Mouse (Mus musculus): ENCODE measurements around the gene 1810010H24Rik. TPM values are rescaled to one million over a fixed set of nuclear protein-coding genes. Genes with fewer than 3 reads are reported as not detected.
"Not testable (repeated sequence)": the region's sequence is repeated elsewhere in the genome, so short reads cannot be mapped to it uniquely, and the experiment has no call there.

The 1810010H24Rik gene
- polyA plus RNA-seq, 1 experiment from 2014 or later = 1.6 TPM

DNA sequence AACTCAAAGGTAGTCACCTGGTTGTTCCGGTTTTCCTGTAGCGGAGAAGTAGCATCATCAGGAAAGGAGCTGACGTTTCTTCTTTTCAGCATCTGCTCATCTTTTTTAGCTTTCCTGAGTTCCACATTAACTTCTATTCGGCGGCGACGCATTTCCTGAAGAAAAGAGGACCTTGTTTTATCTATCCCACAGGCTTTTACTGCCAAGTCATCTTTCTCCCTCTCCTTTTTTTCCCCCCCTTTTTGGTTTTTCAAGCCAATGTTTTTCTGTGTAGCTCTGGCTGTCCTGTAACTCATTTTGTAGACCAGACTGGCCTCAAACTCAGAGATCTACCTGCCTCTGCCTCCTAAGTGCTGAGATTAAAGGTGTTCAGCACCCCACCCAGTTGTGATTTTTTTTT is 29.0 kb upstream of the 1810010H24Rik start:
- 85% methylated on average over 7 of the region's 7 CpGs for WGBS
- not testable (repeated sequence) for ATAC-seq (replicated peaks; ENCODE audit: extremely low read depth, insufficient read depth, low FRiP score); H3K9ac ChIP-seq (ENCODE audit: low read length); H3K9me3 ChIP-seq (replicated peaks; ENCODE audit: control insufficient read depth, low read length); H3K27me3 ChIP-seq (ENCODE audit: control insufficient read depth, insufficient read depth, low read length); H3K27ac ChIP-seq (ENCODE audit: low read length); H3K4me3 ChIP-seq (ENCODE audit: low read length)
- Histone ChIP-seq H3K36me3 (ENCODE audit: control insufficient read depth, insufficient read depth) (peaks cover 20% of the 10 kb centered on the region), H3K4me1 (ENCODE audit: control insufficient read depth, insufficient read depth, low read length) (peaks cover 20% of the 10 kb centered on the region), H3K4me2 (ENCODE audit: low read depth, low read length) (peak overlapping the region; percentile 66)

DNA sequence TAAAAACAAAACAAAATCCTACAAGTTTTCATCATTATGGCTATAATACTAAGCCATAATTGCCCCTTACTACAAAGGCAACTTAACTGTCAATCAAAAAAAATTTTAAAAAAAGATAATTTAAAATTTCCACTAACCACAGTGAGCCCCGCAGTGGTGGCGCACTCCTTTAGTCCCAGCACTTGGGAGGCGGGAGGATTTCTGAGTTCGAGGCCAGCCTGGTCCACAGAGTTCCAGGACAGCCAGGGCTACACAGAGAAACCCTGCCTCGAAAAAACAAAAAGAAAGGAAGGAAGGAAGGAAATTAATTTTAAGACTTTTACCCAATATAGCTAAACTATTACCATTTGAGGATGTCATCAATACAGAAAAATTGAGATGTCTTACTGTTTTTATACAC is 27.5 kb upstream of the 1810010H24Rik start:
- no peak for ATAC-seq (replicated peaks; ENCODE audit: extremely low read depth, insufficient read depth, low FRiP score)
- 16% methylated on average over 5 of the region's 5 CpGs for whole genome bisulfite sequencing
- H3K9ac ChIP-seq (ENCODE audit: low read length) = peak overlapping the region; percentile 93
- H3K9me3 ChIP-seq (replicated peaks; ENCODE audit: control insufficient read depth, low read length) = no peaks in the 10 kb centered on the region
- peak overlapping the region; percentile 87 for H3K27ac ChIP-seq (ENCODE audit: low read length)
- H3K4me2 ChIP-seq (ENCODE audit: low read depth, low read length) = peak overlapping the region; percentile 66
- peaks cover 17% of the 10 kb centered on the region for H3K4me1 ChIP-seq (ENCODE audit: control insufficient read depth, insufficient read depth, low read length)
- peak overlapping the region; percentile 84 for H3K4me3 ChIP-seq (ENCODE audit: low read length)
- peaks cover 18% of the 10 kb centered on the region for H3K36me3 ChIP-seq (ENCODE audit: control insufficient read depth, insufficient read depth)
- H3K27me3 ChIP-seq (ENCODE audit: control insufficient read depth, insufficient read depth, low read length) = no peaks in the 10 kb centered on the region

DNA sequence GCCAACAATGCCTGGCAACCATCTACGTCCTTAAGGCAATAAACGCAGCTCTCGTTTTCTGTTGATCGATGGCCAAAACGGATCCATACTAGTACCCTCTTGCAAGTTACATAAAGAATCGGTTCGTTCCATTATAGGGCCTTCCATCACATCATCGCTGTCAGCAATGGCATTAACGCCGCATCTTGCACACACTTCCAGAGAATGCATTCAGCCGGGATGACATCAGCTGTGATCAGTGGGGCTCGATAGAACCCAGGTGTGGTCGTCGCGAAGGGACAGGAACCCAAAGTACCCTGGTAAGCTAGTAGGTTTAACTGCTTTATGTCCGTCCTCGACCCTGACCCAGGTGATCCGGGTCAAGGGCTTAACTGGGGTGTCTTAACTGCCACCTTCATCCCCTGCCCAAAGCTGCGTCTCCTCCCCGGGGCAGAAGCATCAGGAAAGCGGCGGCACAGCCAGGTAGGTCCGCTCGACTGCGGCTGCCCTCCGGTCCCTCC is 26.8 kb upstream of the 1810010H24Rik start:
- Histone ChIP-seq H3K9me3 (replicated peaks; ENCODE audit: control insufficient read depth, low read length) (no peaks in the 10 kb centered on the region), H3K27ac (ENCODE audit: low read length) (peak overlapping the region; percentile 87), H3K36me3 (ENCODE audit: control insufficient read depth, insufficient read depth) (peaks cover 18% of the 10 kb centered on the region), H3K4me3 (ENCODE audit: low read length) (peak overlapping the region; percentile 84), H3K9ac (ENCODE audit: low read length) (peak overlapping the region; percentile 93), H3K4me2 (ENCODE audit: low read depth, low read length) (peak overlapping the region; percentile 66), H3K4me1 (ENCODE audit: control insufficient read depth, insufficient read depth, low read length) (peaks cover 17% of the 10 kb centered on the region), H3K27me3 (ENCODE audit: control insufficient read depth, insufficient read depth, low read length) (no peaks in the 10 kb centered on the region)
- ATAC-seq (replicated peaks; ENCODE audit: extremely low read depth, insufficient read depth, low FRiP score) = 0 out of 2 replicates have a peak, but pooled peaks have one; percentile 14
- WGBS = under 1% methylated on average over 26 of the region's 26 CpGs

DNA sequence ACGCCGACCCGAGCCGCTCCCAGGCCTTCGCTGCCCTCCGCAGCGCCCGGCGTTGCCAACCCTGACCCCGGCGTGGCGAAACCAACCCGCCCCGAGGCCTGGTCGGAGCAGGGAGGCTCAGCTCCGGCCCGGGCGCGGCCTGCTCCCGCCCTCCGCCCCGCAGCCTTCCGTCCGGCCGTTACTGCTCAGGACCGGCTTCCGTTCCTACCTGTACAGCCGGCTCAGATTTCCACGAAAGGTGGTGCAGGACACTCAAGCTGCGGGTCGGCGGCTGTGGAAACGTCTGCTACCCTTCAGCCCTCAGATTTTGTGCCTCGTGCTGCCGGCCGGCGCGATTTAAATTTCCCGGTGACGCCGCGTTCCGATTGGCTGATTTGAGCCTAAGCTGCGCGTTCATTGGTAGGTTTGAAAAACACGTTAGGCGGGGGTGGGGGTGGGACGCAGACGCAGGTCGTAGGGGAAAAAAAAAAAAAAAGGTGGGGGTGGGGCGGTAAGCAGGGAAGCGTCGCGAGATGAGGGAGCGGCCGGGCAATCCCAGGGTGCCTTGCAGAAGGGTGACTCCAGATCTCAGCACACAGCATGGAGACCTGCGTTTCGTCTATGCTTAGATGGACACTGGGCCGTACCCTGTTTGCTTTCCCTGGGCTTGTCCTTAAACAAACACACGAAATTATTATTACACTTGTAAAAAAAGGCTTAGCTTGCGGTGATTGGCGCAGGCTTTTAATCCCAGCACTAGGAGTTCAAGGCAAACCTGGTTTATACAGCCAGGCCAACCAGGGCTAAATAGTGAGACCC is 26.1 kb upstream of the 1810010H24Rik start, which contains the start of gene Kpna2:
Gene Kpna2, minus strand, starts transcription at position 391 of the 798 bp plus-strand sequence.
- under 1% methylated on average over 62 of the region's 62 CpGs for WGBS
- peak; percentile 93 for ATAC-seq (replicated peaks; ENCODE audit: extremely low read depth, insufficient read depth, low FRiP score)
- peaks cover 11% of the 10 kb centered on the region for H3K4me1 ChIP-seq (ENCODE audit: control insufficient read depth, insufficient read depth, low read length)
- H3K9me3 ChIP-seq (replicated peaks; ENCODE audit: control insufficient read depth, low read length) = no peaks in the 10 kb centered on the region
- H3K27me3 ChIP-seq (ENCODE audit: control insufficient read depth, insufficient read depth, low read length) = no peaks in the 10 kb centered on the region
- H3K4me2 ChIP-seq (ENCODE audit: low read depth, low read length) = peak within 1 kb of the TSS; percentile 79
- peak within 1 kb of the TSS; percentile 93 for H3K9ac ChIP-seq (ENCODE audit: low read length)
- H3K27ac ChIP-seq (ENCODE audit: low read length) = peak within 1 kb of the TSS; percentile 88
- peaks cover 13% of the 10 kb centered on the region for H3K36me3 ChIP-seq (ENCODE audit: control insufficient read depth, insufficient read depth)
- peak within 1 kb of the TSS; percentile 84 for H3K4me3 ChIP-seq (ENCODE audit: low read length)

DNA sequence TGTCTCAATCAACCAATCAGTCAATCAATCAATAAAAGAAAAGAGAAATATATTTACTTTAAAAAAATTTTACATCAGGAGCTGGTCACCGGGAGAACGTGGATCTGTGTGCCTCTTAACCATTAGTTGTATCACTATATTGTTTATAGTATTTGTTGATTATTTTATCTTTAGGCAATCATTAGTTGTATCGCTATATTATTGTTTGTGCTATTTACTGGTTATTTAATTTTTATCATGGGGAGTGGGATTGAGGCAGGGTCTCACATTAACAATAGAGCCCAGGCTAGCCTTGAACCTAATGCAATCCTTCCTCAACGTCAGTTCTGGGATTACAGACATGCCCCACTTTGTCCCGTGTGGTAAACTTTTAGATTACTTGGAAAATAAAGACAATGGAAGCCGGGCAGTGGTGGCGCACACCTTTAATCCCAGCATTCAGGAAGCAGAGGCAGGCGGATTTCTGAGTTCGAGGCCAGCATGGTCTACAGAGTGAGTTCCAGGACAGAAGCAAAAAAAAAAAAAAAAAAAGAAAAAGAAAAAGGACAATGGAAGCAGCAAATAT is 25.4 kb upstream of the 1810010H24Rik start:
- ATAC-seq (replicated peaks; ENCODE audit: extremely low read depth, insufficient read depth, low FRiP score) = no peak
- Histone ChIP-seq H3K36me3 (ENCODE audit: control insufficient read depth, insufficient read depth) (peaks cover 13% of the 10 kb centered on the region), H3K27ac (ENCODE audit: low read length) (peak overlapping the region; percentile 88), H3K4me2 (ENCODE audit: low read depth, low read length) (peak overlapping the region; percentile 79), H3K9me3 (replicated peaks; ENCODE audit: control insufficient read depth, low read length) (no peaks in the 10 kb centered on the region), H3K27me3 (ENCODE audit: control insufficient read depth, insufficient read depth, low read length) (no peaks in the 10 kb centered on the region), H3K9ac (ENCODE audit: low read length) (peak overlapping the region; percentile 76), H3K4me1 (ENCODE audit: control insufficient read depth, insufficient read depth, low read length) (peaks cover 5% of the 10 kb centered on the region), H3K4me3 (ENCODE audit: low read length) (peak overlapping the region; percentile 50)
- WGBS = 81% methylated on average over 9 of the region's 9 CpGs

DNA sequence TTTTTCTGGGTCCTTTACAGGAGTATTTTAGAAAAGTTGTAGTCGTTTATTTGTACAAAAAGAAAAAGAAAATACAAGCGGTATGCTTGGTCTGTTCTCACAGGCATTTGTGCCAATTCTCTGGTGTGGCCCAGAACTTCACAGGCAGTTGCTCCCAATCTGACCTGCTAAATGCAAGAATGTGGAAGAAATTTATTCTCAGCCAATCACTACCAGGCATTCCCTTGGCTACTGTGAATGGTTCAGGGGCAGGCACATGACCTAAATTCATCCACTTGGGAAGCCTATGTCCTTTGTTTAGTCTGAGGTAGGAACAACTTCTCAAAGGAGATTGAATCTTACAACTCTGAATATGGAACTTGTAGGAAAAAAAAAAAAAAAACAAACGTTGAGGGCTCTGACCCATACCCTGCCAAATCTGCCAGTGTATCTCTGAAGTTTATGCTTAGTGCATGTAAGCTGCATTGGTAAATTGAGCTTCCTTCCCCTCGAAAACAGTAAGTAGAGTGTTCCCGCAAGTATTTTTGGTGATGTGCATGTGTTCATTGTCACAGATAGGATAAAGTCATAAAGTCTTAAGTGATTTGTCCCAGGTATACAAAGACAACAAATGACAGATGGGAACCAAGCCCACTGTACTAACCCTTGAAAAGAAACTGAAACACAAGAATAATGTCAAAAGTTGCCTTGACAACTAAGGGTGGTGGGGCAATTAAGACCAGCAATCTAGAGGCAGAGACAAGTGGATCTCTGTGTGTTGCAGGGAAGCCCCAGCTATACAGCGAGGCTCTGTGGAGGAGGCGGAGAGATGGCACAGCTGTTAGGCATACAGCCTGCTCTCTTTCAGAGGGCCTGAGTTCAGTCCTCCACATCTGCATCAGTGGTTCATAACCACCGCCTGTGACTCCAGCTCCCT is 23.5 kb upstream of the 1810010H24Rik start:
- H3K36me3 ChIP-seq (ENCODE audit: control insufficient read depth, insufficient read depth) = no peaks in the 10 kb centered on the region; the same call in 1 of the 2 replicates
- H3K4me2 ChIP-seq (ENCODE audit: low read depth, low read length) = no peak overlapping the region
- no peak overlapping the region for H3K27ac ChIP-seq (ENCODE audit: low read length)
- no peaks in the 10 kb centered on the region for H3K27me3 ChIP-seq (ENCODE audit: control insufficient read depth, insufficient read depth, low read length)
- H3K4me1 ChIP-seq (ENCODE audit: control insufficient read depth, insufficient read depth, low read length) = no peaks in the 10 kb centered on the region; the same call in 1 of the 2 replicates
- H3K9me3 ChIP-seq (replicated peaks; ENCODE audit: control insufficient read depth, low read length) = no peaks in the 10 kb centered on the region
- ATAC-seq (replicated peaks; ENCODE audit: extremely low read depth, insufficient read depth, low FRiP score) = no peak
- WGBS = 52% methylated on average over 8 of the region's 8 CpGs
- H3K4me3 ChIP-seq (ENCODE audit: low read length) = no peak overlapping the region
- no peak overlapping the region for H3K9ac ChIP-seq (ENCODE audit: low read length)

DNA sequence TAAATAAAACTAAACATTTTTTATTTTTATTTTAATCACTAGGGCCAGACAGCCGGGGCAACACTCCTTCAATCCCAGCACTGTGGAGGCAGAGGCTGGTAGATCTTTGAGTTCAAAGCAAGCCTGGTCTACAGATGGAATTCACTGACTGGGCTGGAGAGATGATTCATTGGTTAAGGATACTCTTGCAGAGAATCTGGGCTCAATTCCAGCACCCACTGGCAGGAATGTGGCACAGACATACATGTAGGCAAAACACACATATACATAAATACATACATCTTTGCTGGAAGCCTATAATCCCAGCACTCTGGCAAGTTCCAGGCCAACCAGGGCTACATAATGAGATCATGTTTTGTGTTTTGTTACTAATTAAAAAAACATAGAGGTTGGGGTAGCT is 19.9 kb upstream of the 1810010H24Rik start:
- H3K9me3 ChIP-seq (replicated peaks; ENCODE audit: control insufficient read depth, low read length) = no peaks in the 10 kb centered on the region
- no peaks in the 10 kb centered on the region for H3K27me3 ChIP-seq (ENCODE audit: control insufficient read depth, insufficient read depth, low read length)
- no peaks in the 10 kb centered on the region for H3K36me3 ChIP-seq (ENCODE audit: control insufficient read depth, insufficient read depth)
- no peak overlapping the region for H3K27ac ChIP-seq (ENCODE audit: low read length)
- 78% methylated on average over 1 of the region's 1 CpGs for WGBS
- H3K4me1 ChIP-seq (ENCODE audit: control insufficient read depth, insufficient read depth, low read length) = no peaks in the 10 kb centered on the region
- no peak for ATAC-seq (replicated peaks; ENCODE audit: extremely low read depth, insufficient read depth, low FRiP score)
- H3K4me2 ChIP-seq (ENCODE audit: low read depth, low read length) = no peak overlapping the region
- H3K9ac ChIP-seq (ENCODE audit: low read length) = no peak overlapping the region
- no peak overlapping the region for H3K4me3 ChIP-seq (ENCODE audit: low read length)

DNA sequence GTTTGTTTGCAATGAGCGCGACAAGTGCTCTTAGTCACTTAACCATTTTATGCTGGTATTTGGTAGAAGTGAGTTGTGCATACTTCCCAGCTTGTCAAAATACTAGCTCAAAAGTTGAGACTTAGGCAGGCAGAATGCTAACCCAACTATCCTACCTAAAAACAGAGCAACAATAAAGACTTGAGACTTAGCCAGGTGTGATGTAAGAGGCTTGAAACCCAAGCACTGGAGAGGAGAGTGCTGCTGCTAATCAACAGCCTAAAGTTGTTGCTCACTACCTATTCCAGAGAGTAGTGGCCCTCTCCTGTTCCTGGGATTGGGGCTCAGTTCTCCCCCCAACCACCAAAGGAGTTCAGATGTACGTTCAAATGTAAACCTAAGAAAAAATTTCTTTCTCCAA is 15.0 kb upstream of the 1810010H24Rik start:
- Histone ChIP-seq H3K4me2 (ENCODE audit: low read depth, low read length) (no peak overlapping the region), H3K9ac (ENCODE audit: low read length) (no peak overlapping the region), H3K9me3 (replicated peaks; ENCODE audit: control insufficient read depth, low read length) (peaks cover 3% of the 10 kb centered on the region; the same call in 1 of the 2 replicates), H3K36me3 (ENCODE audit: control insufficient read depth, insufficient read depth) (no peaks in the 10 kb centered on the region), H3K4me1 (ENCODE audit: control insufficient read depth, insufficient read depth, low read length) (peaks cover 6% of the 10 kb centered on the region), H3K27me3 (ENCODE audit: control insufficient read depth, insufficient read depth, low read length) (no peaks in the 10 kb centered on the region), H3K27ac (ENCODE audit: low read length) (no peak overlapping the region), H3K4me3 (ENCODE audit: low read length) (no peak overlapping the region)
- WGBS = 92% methylated on average over 3 of the region's 3 CpGs
- no peak for ATAC-seq (replicated peaks; ENCODE audit: extremely low read depth, insufficient read depth, low FRiP score)

Measured in heart, embryonic 16.5 days (tissue).